Mouse (Mus musculus): ENCODE measurements around the gene Ptrhd1. TPM values are rescaled to one million over a fixed set of nuclear protein-coding genes. Genes with fewer than 3 reads are reported as not detected.
A peak's percentile ranks its signal among the peaks of the same experiment; 100 is the strongest.
"Not testable (repeated sequence)": the region's sequence is repeated elsewhere in the genome, so short reads cannot be mapped to it uniquely, and the experiment has no call there.

Gene Ptrhd1
- total RNA-seq (2021), result 1 to 10 TPM; 8.0 to 8.5 TPM
- long read RNA-seq, transcript Ptrhd1-201 (2 exons, 3,840 nt), result major isoform, 14 of 17 reads
- long read RNA-seq, partial matches to known transcripts, result 0 of 17 reads
- long read RNA-seq, other reads (novel, unspliced or antisense), result 3 of 17 reads

DNA sequence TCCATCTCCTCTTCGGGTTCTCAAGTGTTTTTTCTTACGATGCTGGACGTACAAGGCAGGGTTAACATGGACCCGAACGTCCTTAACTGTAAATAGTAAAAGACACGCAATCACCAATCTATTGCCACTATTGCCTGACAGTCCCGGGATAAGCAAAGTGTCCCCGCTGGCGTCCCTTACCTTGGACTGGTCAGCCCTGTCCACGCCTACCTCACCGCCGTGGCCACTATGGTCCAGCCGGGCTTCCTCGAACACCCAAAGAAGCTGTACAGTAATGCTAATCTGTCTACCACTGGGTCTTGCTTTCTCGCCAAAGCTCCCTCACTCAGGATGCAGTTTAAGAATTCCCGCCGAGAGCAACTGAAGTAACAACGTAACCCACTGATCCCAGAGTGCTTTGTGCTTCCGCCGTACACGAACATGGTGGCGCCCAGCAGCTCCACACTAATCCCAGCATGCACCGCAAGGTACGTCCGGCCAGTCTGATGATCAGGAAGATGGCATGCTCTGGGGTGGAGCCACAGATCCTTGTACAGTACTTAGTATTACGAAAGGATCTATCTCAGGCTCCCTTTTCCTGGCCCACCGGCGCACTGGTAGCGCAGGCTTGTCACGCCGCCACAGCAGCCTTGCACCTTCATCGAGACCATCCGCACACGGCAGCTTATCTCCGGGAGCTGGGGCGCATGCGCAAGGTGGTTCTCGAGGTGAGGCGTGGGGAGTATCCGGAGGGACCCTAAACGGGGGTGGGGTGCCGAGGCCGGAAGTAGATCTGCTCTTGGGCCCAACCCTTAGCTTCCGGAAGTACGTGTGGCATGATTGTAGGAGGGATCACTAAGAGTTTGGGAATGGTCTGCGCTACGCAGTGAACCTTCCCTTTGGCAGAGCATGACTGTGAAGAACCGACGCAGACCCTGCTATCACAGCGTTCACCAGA is at the start of gene Ptrhd1, which contains the start of gene Cenpo:
TSS of gene Ptrhd1 (plus strand) at position 456 of the 937 bp plus-strand sequence.
TSS of gene Cenpo (minus strand) at position 723 of the 937 bp plus-strand sequence.
- DNase-seq (ENCODE audit: low spot score in 2 of 2), result peak; percentile 96 to 98

GRCm38 (mm10) chr12:4184648-4185047 is 49.2 kb upstream of the Ptrhd1 start:
- DNase-seq (ENCODE audit: low spot score in 2 of 2), result no peak

GRCm38 (mm10) chr12:4188171-4189059 is 45.4 kb upstream of the Ptrhd1 start:
- no peak for DNase-seq (ENCODE audit: low spot score in 2 of 2)

GRCm38 (mm10) chr12:4189060-4189447 is 44.8 kb upstream of the Ptrhd1 start:
- DNase-seq (ENCODE audit: low spot score in 2 of 2), result no peak

DNA sequence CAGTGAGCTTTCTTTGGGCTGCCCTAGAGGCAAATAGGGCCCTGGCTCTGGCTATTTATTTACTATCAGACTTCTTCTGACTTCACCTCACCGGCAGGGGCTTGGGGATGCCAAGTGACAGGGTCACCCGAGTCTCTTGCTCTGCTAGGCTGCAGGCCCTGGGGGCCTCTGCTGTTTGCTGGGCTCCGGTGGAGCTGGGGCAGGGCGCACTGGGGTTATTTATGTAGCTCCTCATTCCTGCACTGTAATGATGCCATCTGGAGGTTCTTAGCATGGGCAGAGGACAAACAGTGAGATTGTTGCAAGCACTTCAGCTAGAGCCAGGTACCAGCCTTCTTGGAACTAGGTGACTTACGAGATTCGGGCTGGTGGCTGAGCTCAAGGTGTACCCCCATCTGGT is 41.3 kb upstream of the Ptrhd1 start:
- DNase-seq (ENCODE audit: low spot score in 2 of 2), result no peak

DNA sequence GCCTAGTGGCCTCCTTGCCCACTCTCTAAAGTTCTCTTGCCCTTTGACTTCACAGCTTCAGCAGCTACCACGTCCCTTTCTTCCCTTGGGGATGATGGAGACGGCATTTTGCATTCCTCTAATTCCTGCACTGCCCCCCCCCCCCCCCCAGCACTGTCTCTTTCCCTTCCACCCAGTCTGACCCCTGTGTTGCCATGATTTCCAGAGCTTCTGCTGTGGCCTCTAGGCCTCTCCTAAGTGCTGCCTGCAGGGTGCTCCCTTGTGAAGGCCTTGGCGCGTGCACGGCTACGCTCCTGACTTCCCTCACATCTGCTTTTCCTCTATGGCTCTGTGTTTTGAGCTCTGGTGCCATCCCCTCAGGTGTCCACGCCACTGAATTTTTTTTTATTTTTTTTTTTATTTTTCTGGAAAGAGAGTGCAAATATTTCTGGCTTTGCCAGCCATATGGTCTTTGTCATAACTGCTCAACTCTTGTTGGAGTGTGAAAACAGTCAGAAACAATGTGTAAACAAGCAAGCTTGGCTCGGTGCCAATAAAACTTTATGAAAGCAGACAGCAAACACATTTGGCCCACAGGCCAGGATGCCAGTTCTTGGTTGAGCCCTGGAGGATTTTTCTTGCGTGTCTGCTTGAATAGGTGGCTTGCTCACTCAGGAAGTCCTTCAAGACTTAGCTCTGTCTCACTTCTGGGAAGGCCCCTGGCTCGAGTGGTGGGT is 40.6 kb upstream of the Ptrhd1 start:
- no peak for DNase-seq (ENCODE audit: low spot score in 2 of 2)

- peak; percentile 59 to 64 for DNase-seq (ENCODE audit: low spot score in 2 of 2)
Observed at GRCm38 (mm10) chr12:4194643-4195042, 39.2 kb upstream of the Ptrhd1 start.

DNA sequence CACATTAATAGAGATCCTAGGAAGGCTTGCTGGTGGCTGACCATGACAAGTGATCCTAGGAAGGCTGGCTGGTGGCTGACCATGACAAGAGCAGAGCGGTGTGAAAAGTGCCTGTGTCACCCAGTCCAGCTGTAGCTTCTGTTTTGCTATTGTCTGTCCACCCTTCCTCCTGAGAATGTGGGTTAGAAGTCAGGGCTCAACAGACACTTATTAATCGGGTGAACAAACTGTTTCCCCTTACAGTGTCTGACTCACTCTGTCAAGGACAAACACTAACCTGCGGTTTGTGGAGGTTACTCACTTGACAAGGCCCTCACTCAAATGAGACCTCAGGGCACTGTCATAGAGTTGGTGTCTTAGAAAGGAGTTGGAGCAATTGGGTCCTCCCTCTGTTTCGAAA is 35.1 kb upstream of the Ptrhd1 start:
- DNase-seq (ENCODE audit: low spot score in 2 of 2), result no peak

- no peak for DNase-seq (ENCODE audit: low spot score in 2 of 2)
Observed at GRCm38 (mm10) chr12:4199271-4199670, 34.6 kb upstream of the Ptrhd1 start.

DNA sequence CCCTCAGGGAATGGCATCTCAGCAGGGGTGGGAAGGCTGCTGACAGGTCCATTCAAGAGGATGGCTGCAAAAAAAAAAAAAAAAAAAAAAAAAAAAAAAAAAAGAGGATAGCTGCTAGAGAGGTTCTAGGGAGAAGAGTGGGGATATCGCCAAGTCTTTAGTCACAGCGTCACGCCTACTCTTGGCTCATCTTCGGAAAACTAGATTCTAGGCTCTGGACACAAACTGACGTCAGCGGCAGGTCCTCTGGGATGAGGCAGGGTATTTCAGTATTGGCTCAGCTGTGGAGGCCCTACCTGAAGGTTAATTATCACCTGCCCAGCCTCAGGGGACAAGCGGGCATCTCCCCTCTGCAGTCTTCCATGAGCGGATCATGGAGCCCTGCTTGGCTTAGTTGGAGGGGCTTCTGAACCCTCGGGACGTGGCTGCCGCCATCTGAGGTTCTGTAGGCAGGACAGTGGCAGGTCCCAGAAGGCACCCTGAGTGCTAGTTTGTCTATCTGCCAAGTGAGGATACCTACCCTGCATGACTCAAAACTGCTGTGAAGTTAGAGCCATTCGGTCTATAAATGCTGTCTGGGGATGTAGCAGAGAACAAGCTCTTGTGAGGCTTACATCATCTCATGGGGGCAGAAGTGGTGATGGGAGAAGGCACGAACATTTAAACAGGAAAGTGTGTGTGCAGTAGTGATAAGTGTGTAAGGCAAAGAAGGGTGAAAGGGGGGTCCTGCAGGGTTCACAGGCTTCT is 32.2 kb upstream of the Ptrhd1 start:
- DNase-seq (ENCODE audit: low spot score in 2 of 2), result peak; percentile 50 to 59

DNA sequence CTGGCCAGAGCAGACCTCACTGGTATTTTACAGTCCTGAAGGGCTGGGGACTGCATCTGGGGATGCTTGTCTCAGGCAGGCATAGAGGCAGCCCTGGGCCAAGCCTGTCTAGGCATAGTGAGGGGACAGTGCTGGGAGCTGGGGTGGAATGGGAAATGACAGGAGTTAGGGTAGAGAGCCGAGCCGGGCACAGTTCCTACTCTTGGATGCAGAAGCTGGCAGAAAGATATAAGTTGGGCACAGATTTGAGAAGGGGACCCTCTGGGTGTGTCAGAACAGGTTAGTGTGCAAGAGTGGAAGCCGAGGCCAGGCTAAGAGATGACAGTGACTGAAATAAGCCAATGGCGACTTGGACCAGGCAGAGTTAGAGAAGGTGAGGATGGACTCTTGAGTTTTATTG is 31.6 kb upstream of the Ptrhd1 start:
- no peak for DNase-seq (ENCODE audit: low spot score in 2 of 2)

- no peak for DNase-seq (ENCODE audit: low spot score in 2 of 2)
Observed at GRCm38 (mm10) chr12:4206106-4206505, 27.7 kb upstream of the Ptrhd1 start.

DNA sequence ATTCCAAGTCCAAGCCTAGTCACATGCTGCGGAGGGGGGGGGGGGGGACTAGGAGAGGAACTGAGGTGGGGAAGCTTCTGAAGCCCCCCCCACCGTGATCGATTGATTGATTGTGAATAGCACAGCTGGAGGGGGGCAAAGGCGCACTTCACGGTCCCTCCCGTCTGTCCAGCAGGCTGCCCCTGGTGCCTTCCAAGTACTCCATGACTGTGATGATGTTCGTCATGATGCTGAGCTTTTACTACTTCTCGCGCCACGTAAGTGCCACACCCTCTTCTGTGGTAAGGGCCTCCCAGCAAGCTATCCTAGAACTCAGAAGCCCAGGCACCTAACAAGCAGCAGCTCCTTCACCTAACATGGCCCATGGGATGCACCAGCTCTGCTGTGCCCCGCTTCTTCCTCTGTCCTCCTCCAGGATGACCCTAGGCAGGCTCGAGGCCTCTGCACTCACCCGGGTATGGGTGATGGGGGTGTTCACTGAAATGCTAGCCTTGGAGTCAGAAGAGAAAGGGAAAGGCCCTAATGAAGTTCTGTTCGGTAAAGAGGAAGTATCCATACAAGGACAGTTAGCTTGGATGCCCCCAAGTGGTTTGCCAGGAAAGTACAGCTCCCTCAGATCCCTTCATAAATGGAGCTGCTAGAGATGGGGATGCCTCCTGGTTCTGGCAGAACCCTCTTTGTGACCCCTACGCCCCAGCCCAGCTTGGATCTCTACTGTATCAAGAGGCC is 25.3 kb upstream of the Ptrhd1 start:
- peak; percentile 45 to 85 for DNase-seq (ENCODE audit: low spot score in 2 of 2)

DNA sequence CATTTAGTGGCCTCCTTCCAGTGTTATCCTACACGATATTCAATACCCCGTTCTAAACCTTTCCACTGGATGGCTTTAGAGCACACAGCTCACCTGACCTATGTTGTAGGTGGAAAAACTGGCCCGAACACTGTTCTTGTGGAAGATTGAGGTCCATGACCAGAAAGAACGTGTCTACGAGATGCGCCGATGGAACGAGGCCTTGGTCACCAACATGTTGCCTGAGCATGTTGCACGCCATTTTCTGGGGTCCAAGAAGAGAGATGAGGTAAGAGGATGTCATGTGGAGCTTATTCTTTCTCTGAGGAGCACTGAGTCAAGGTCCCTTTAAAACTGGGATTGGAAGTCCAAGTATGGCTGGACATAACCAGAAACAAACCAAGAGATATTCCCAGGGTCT is 24.6 kb upstream of the Ptrhd1 start:
- no peak for DNase-seq (ENCODE audit: low spot score in 2 of 2)

DNA sequence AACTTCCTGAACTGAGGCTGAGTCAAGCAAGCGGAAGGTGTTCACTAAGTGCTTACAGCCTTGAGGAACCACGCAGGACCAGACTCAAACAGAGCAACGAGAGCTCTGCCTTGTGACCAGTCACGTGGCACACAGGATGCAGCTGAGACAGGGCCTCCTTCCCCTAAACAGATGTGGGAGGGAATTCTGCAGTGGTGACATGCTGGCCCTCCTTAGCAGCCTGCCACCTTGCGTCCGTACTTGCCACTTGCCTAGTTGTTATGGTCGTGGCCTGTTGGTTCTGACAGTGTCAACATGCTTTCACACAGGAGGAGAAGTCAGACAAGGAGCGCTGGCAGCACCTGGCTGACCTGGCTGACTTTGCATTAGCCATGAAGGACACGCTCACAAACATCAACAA is 22.7 kb upstream of the Ptrhd1 start:
- DNase-seq (ENCODE audit: low spot score in 2 of 2), result no peak

- no peak for DNase-seq (ENCODE audit: low spot score in 2 of 2)
Observed at GRCm38 (mm10) chr12:4212908-4213307, 20.9 kb upstream of the Ptrhd1 start.

- DNase-seq (ENCODE audit: low spot score in 2 of 2), result no peak
Observed at GRCm38 (mm10) chr12:4230156-4230555, 3.7 kb upstream of the Ptrhd1 start.

GRCm38 (mm10) chr12:4232777-4233176 is 1.1 kb upstream of the Ptrhd1 start:
- no peak for DNase-seq (ENCODE audit: low spot score in 2 of 2)

GRCm38 (mm10) chr12:4237481-4237880 is 3.7 kb downstream of the Ptrhd1 start:
- no peak for DNase-seq (ENCODE audit: low spot score in 2 of 2)

DNA sequence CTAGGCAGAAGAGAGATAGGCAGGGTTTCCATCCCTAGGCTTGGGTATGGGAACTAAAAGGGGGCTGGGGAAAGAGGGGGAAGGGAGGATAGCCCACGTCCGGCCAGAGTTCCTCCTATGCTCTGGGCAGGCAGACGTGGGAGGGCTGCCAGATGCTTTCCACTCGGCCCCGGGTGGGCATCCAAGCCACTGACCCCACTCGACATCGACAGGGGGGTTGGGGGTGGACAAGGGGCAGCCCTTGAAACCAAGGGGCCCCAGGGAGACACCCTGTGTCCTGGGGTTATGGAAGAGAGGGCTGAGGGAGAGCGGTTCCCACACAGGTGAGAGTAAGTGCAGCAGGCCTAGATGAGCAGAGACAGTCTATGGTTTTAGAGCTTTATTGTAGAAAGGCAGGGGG is 6.5 kb downstream of the Ptrhd1 start:
- not testable (repeated sequence) for DNase-seq (ENCODE audit: low spot score in 2 of 2)

All from layer of hippocampus, adult 18-20 months (tissue).